Mouse (Mus musculus): ENCODE measurements around the gene Synj1.

Gene Synj1

GRCm38 (mm10) chr16:90934687-90935328 lies 76.3 kb downstream of the Synj1 start, which contains the start of gene Cfap298:
TSS of gene Cfap298 (minus strand) at chr16:90935114.
- peak; percentile 94 for DNase-seq

DNA sequence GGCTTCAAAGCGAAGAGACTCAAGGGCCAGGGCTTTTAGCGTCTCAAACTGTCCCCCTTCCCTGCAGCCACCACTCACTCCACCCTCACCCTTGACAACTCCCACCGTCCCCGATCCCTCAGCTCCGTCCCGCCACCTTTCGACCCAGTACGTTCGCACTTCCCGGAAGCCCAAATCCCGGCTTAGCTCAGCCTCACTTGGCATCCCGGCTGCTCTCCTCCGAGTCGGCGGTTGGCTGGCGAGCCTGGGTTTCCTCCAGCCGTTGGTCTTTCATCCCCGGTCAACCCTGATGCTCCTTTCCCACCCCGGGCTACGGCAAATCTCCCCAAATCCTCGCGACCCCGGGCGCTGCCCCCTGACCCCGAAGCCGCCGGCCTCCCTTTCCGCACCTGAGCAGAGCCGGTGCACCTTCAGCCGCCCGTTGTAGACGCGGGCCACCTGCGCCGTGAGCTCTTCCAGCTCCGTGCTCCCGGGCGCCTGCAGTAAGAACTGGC lies 76.9 kb downstream of the Synj1 start:
- DNase-seq = peak; percentile 66 to 71

- no peak for DNase-seq
Measured at GRCm38 (mm10) chr16:90933534-90934176, 77.5 kb downstream of the Synj1 start.

DNA sequence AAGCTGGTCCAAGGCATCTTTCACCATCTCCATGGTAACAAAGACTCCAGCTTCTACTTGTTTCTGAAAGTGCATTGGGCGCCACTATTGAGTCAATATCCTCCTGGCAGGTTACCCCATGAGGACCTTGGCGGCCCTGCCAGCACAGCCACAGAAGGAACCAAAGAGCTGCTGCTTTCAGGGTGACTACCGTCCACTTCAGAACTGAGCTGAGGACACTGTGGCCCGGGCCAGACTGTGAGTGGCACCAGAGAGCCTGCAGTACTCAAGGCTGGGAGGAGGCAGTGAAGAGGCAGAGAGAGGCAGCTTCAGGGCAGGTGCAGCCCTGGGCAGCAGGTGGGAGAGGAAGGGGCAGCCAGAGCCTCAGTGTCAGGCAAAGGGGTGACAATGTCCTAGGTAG lies 83.7 kb downstream of the Synj1 start:
- peak; percentile 48 to 59 for DNase-seq

DNA sequence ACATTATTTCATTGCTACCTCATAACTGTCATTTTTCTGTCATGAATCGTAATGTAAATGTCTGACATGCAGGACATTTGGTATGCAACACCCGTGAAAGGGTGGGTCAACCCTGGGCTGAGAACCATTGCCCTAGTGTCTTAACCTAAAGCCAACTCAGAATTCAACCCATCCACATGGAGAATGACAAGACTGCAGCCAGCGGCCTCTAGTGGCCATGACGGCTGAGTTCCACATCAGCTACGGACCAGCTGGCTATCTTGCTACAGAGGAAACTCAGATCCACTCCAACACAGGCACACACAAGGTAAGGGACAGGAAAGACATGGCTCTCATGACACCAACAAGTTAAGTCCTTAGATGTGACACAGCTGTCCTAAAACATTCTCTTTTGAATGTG lies 85.6 kb downstream of the Synj1 start:
- peak; percentile 70 to 72 for DNase-seq

DNA sequence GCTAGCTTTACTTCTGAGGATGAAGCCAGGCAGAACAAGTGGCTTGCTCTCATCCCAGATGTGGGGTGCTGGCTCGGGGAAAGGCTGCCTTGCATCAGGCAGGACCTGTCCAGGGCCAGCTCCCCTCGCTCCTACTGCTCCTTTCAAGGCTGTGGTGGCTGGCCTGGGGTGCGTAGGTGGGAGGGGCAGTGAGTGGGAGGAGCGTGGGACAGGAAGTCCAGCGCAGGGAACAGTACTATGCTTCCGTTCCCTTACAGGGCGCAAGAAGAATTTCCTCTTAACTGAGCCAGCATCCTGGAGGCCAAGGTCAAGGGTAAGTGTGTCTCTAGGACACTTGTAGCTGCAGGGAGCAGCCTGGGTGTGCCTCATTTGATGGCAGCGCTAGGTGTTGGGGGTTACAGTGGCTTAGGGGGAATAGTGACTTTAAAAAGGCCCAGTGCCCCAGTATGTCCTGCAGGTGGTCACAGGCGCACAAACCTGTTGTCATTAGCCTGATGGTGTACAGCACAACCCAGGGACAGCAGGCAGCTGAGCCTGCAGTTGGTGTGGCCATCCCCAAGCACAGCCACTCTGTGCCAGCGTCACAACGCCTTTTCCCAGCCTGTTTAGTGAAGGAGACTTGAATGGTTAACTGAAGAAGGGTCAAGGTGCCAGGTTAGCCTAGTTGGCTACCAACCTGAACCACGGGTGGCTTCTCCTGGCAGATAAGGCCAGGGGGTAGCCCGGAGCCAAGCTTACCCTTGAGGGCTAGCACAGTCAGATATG lies 86.3 kb downstream of the Synj1 start:
- DNase-seq = peak; percentile 52 to 59

- no peak for DNase-seq
Measured at GRCm38 (mm10) chr16:90921471-90922159, 89.5 kb downstream of the Synj1 start.

DNA sequence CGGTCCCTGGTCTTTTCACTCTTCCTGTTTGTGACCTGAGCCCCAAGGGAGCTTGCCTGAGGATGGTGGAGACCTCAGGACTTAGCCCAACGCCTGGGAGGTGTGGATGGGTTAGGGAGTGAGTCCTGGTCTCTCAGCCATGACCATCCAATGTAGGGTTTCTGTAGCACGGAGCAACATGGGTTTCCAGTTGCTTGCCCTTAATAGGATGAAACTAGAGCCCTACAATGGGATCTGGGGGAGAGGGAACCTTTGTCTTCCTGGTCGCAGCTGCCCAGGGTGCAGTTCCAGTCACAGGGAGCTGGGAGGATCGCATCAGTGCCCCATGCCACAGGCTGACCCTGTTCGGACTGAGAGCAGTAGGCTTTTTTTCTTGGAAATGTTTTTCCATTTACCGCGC lies 94.0 kb downstream of the Synj1 start:
- no peak for DNase-seq

DNA sequence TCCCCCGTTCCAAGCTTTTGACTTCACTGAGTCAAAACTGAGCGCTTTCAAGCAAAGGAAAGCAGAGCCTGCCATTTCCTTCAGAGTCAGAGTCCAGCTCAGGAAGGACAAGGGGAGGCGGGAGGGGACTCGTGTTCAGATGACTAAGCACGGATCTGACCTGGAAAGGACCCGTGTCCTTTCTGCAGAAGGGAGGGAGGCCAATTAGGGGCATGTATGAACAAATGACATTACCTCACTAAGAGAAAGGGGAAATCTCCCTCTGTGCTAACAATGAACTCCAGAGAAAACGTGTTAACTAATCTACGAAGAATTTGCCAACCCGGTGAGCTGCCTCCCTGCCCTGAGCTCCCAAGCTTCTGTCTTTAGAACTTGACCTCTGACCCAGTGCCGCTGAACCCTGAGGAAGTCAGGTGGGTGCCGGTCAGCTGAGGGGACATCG lies 95.0 kb downstream of the Synj1 start:
- DNase-seq = peak; percentile 41 to 43

- DNase-seq = peak; percentile 24 to 60
Measured at GRCm38 (mm10) chr16:90911766-90912165, 99.3 kb downstream of the Synj1 start.

DNA sequence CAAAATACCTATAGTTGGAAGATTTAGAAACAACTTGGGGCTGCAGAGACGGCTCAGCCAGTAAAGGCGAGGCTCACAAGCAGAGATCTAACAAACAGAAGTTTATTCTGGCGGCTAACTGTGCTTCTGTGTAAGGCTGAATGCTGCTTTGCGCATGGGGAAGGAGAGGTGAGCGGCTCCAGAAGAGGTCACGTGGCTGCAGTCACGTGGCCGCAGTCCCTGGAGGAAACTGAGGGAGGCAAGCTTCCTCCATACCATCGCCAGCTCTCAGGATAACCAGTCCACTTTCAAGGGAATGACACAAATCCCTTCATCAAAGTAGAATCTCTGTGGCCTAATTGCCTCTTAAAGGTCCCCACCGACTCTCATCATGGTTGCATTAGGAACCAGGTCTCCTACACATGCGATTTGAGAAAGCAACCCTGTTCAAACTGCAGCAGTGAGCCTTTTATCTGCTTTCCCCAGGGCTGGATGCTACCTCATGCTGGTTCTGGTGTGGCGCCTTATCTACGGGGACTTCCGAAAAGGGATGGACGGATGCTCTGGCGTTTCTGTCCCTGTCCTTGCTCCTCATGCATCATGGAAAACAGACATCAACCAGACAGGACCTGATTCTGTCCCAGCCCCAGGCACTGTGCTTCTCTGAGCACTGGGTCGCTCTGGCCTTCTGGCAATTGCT lies 100.1 kb downstream of the Synj1 start:
- no peak for DNase-seq

- DNase-seq = no peak
Measured at GRCm38 (mm10) chr16:90907250-90907649, 103.9 kb downstream of the Synj1 start.

DNA sequence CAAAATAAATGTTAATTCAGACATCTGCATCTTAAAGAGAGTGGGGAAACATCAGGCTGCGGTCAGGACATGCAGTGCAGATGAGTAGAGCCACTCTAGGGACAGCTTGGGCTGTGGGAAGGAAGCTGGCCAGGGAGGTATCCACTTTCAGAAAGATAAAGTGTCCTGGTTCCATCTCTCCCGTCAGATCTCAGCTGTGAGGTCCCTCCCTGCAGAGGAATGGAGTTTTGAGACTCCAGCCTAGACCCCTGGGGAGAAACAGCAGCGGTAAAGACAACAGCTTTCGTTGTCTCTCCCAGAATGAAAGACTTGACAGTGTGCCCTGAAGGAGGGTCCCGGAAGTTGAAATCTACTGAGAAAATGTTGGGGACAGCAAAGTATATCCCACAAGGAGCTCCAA lies 107.8 kb downstream of the Synj1 start:
- no peak for DNase-seq

DNA sequence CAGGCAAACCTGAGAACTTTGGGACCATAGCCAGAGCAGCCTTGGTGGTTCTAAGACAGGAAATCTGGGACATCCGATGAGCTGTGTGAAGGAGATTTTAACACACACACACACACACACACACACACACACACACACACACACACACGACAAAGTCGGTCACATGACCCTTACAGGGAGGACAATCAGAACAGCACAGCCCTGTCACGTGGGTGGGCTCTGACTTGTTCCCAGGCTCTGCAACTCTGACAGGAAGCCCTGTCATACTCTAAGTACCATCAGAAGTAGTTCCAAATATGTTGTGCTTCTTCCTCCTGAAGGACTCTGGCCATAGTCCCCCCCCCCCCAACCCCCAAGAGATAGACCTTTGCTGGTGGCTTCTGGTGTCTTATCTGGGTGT lies 109.7 kb downstream of the Synj1 start:
- DNase-seq = no peak

- no peak for DNase-seq
Measured at GRCm38 (mm10) chr16:90899498-90899897, 111.6 kb downstream of the Synj1 start.

GRCm38 (mm10) chr16:90897651-90898050 lies 113.5 kb downstream of the Synj1 start:
- peak in 1 of 2 experiments; percentile 28 for DNase-seq

- no peak for DNase-seq
Measured at GRCm38 (mm10) chr16:90893792-90894191, 117.3 kb downstream of the Synj1 start.

- DNase-seq = no peak
Measured at GRCm38 (mm10) chr16:90893019-90893418, 118.1 kb downstream of the Synj1 start.

DNA sequence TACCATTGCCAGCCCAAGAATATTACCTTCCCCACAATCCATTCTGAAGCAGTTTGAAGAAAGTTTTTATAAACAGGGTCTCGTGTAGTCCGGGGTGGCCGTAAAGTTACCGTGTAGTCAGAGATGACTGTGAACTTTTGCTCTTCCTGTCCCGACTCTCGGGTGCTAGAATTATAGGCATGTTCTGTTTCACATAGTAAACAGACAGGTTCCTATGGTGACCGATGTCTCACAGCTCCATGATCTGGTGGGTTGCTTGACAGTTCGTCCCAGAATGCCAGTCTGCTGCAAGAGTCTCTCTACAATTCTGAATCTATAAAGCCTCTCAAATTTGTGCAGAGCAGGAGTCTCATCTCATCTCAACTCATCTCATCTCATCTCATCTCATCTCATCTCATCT lies 119.0 kb downstream of the Synj1 start:
- DNase-seq = no peak

GRCm38 (mm10) chr16:90891601-90892000 lies 119.5 kb downstream of the Synj1 start:
- peak in 1 of 2 experiments; percentile 32 for DNase-seq

DNA sequence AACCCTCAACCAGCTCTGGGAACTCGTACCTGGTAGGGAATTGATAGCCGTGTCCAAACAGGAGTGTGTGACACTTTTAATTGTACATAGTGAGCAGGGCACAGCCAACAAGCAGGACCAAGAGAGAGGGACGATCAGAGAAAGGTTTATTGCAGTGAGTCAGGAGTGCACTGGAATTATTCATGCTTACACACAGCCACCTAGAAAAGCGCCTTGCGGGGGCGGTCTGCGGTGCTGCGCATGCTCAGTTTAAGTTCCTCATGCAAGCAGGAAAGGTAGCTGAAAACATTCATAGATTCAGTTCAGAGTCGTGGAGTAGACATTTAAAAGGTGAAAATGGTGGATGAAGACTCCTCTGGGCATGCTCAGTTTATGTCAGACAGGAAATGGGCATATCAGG lies 120.4 kb downstream of the Synj1 start:
- no peak for DNase-seq

All from lung, adult 18-20 months (tissue).